Mouse (Mus musculus) C2C12 (cell line): ENCODE data around the gene Hddc2.

Experiments used
- CTCF ChIP-seq: IDR thresholded peaks from one replicate; pipeline ENCODE4 v1.5.1; 2011; ENCODE audit not compliant: control insufficient read depth, insufficient read depth, insufficient read length
- MAX ChIP-seq: IDR thresholded peaks from one replicate; pipeline ENCODE4 v1.6.1; 2011; ENCODE audit warnings: mild to moderate bottlenecking, control low read depth
- MYOG ChIP-seq: IDR thresholded peaks from one replicate; pipeline ENCODE4 v1.6.1; 2011; ENCODE audit not compliant: control insufficient read depth, insufficient read length; ENCODE audit errors: extremely low read depth

DNA sequence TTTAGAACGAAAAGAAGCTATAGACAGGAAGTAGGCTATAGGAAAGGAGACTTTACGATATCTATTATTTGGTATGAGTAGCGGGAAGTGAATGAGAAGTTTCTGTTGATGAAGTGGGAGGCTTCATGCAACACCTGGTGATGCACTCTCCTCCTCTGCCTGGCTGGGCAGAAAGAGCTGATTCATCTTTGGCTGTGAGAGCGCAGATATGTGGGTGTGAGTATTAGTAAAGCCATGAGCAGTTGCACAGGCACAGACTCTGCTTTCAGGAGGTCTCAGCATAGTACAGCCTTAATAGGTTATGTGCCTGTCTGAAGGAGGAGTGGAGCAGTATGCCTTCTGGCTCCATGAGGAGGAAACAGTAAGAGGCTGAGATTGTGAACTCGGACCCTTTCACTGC is 23.2 kb downstream of the Hddc2 start:
- TF ChIP-seq CTCF (no peak), MYOG (no peak), MAX (no peak)
